Mouse (Mus musculus): ENCODE results near the gene Fut8. TPM values are rescaled to one million over a fixed set of nuclear protein-coding genes. Genes with fewer than 3 reads are reported as not detected.
"Not testable (repeated sequence)": the region's sequence is repeated elsewhere in the genome, so short reads cannot be mapped to it uniquely, and the experiment has no call there.

The Fut8 gene
- polyA plus RNA-seq, 1 experiment, result 4.9 TPM

GRCm38 (mm10) chr12:77222272-77222874 lies 15.6 kb upstream of the Fut8 start:
- DNase-seq (ENCODE audit: low read depth), result no peak

GRCm38 (mm10) chr12:77223595-77223994 lies 14.3 kb upstream of the Fut8 start:
- no peak for DNase-seq (ENCODE audit: low read depth)

DNA sequence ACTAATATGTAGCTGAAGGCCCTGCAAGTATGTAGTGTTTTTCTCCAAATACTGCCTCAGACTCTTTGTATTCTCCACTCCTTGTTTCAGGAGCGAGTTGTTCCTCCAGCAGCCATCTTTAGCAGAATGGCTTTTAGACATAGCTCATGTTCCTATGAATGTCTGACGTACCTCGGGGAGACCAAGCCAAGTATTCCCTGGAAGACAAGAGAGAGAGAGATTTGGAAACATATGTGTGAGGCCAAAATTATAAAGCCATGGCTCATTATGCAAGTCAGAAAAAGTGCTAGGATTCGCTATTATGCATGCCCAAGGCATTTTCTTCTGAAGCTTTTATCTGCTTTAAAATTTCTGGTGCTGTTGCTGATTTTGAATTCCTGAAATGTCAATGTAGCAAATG lies 13.8 kb upstream of the Fut8 start:
- no peak for DNase-seq (ENCODE audit: low read depth)

DNA sequence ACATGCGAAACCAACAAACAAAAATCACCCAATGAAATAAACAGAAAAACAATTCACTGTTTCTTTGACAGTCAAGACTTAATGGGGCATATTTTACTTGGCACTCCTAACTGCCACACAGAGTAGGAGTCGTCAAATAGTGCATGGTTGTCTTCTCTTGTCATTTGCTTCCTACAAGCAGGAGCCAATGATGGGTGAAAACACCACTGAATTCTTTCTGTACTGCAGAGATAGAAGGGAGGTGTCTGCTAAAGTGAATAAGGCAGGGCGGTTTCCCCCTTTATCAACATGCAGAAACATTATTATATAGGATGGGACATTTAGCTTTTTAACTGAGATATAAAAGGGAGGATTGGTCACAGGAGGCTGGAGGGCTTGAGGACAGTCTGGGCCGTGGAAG lies 13.0 kb upstream of the Fut8 start:
- DNase-seq (ENCODE audit: low read depth), result no peak

GRCm38 (mm10) chr12:77225727-77226126 lies 12.2 kb upstream of the Fut8 start:
- no peak for DNase-seq (ENCODE audit: low read depth)

DNA sequence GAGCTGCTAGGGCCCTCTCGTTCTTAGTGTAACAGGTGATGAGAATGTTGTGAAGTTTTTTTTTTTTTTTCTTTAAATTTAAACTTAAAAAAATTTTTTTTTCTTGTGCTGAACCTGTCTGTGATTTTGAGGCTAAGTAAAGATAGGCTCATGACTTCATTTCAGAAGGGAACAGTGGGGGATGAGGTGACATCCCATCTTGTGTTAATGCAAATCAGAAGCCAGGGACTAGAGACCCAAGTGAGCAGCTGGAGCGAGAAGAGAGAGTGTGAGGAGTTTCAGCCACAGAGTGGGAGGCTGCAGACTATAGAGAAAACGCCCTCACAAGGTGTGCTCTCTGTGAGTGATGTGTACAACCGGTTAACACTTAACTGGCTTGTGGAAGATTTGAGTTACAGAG lies 2.0 kb upstream of the Fut8 start:
- no peak for DNase-seq (ENCODE audit: low read depth)

GRCm38 (mm10) chr12:77238531-77239389 lies 835 bp downstream of the Fut8 start:
- DNase-seq (ENCODE audit: low read depth), result no peak

- DNase-seq (ENCODE audit: low read depth), result no peak
Observed at GRCm38 (mm10) chr12:77239390-77240061, 1.6 kb downstream of the Fut8 start.

DNA sequence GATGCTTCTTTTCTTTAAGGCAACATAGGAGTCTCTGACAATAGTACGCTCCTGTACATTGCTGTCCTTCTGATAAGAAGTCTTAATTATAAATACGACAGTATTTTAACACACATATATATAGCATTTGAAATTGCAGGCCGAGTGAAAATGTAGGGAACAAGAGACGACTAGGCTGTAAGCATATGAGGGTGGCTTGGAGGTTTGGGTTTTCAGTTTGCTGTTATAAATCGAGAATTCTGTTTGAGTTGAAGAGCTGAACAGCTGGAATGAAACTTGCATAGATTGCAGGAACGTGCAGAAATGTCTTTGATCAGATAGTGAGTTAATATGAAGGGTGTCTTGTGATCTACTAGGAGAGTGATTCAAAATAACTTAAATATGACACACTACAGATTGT lies 2.4 kb downstream of the Fut8 start:
- DNase-seq (ENCODE audit: low read depth), result no peak

GRCm38 (mm10) chr12:77240839-77241238 lies 2.9 kb downstream of the Fut8 start:
- no peak for DNase-seq (ENCODE audit: low read depth)

DNA sequence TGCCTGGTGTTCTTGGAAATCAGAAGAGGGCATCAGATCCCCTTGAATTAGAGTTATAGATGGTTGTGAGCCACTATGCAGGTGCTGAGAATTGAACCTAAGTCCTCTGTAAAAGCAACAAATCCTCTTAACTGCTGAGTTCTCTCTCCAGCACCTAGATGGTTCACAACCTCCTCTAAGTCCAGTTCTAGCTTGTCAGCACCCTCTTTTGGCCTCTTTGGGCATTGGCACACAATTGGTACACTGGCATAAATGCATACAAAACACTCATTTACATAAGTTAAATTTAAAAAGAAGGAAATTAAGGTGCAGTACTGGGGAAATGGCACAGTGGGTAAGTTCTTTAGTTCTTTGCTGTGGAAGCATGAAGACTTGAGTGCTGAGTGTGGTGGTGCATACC lies 24.7 kb downstream of the Fut8 start:
- no peak for DNase-seq (ENCODE audit: low read depth)

GRCm38 (mm10) chr12:77263816-77264215 lies 25.9 kb downstream of the Fut8 start:
- DNase-seq (ENCODE audit: low read depth), result no peak

GRCm38 (mm10) chr12:77270694-77271093 lies 32.8 kb downstream of the Fut8 start:
- no peak for DNase-seq (ENCODE audit: low read depth)

DNA sequence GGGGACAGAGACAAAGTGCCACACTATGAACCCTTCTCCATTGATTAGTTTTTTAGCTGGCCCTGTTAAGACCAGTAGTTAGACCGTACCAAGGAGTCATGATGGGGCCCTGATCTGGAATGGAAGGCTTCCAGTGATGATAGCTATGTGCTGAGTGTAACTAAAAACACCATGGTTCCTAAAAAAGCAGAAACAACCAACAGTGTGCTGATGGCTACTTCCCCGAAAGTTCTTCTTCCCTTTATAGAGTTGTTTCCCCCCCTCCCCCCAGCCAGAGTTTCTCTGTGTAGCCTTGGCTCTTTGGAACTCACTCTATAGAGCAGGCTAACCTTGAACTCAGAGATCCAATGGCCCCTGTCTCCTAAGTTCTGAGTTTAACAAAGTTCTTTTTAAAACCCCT lies 50.6 kb downstream of the Fut8 start:
- no peak for DNase-seq (ENCODE audit: low read depth)

- DNase-seq (ENCODE audit: low read depth), result no peak
Observed at GRCm38 (mm10) chr12:77291017-77291416, 53.1 kb downstream of the Fut8 start.

GRCm38 (mm10) chr12:77291864-77292263 lies 53.9 kb downstream of the Fut8 start:
- DNase-seq (ENCODE audit: low read depth), result not testable (repeated sequence)

DNA sequence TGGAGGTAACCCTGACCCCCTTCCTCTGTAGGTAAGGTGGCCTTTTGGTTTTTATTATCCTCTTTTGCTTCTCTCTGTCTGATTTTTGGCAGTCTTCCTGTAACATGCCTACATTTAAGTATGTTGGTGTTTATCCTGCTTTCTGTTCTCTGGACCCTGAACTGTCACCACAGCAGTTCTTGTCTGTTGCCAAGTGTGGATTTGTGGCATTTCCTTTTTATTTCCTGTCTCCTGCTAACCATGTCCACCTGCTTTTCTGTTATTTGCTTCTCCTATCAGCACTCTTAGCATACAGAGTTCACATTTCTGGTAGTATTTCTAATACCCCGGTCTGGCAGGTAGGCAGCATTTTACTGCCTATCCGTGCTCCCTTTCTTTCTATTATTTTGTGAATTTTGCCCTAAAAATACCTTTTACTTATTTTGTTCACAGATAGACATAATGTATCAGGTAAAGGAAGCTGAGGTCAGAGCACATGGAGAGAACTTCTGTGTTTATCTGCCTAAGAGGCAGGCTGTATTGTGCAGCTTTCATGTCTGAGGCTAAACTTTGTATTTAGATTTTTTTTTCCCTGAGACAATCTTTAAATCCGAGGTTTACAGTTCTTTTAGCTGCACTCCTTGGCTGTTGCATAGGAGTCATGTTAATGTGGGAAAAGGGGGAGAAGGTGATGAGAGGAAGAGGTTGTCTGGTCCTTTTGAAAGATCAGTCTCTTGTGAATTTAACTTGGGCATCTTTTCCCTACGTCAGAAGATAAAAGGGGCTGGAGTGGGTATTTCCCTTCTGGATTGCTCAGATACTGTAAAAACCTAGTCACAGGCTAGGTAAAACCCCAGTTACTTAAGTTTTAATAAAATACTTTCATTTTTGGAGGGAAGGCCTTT lies 54.7 kb downstream of the Fut8 start:
- DNase-seq (ENCODE audit: low read depth), result no peak

GRCm38 (mm10) chr12:77296119-77296518 lies 58.2 kb downstream of the Fut8 start:
- no peak for DNase-seq (ENCODE audit: low read depth)

DNA sequence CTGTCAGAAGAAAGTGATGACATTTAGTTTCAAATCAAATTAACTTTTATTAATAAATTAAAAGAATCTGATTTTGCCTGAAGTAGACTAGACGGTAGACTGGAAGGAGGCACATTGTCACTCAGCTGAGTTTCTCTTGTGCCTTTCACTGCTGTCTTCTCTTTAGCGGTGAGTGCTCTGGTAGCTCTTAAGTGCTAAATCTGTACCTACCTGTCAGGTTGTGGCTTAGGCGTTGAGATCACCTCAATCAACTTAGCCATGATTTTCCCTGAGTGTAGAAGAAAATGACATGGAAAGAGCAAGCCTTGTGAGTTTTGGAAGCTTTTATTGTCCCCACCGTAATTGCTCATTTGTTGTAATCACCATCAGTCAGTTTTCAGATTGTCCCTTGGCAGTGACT lies 59.2 kb downstream of the Fut8 start:
- DNase-seq (ENCODE audit: low read depth), result no peak

DNA sequence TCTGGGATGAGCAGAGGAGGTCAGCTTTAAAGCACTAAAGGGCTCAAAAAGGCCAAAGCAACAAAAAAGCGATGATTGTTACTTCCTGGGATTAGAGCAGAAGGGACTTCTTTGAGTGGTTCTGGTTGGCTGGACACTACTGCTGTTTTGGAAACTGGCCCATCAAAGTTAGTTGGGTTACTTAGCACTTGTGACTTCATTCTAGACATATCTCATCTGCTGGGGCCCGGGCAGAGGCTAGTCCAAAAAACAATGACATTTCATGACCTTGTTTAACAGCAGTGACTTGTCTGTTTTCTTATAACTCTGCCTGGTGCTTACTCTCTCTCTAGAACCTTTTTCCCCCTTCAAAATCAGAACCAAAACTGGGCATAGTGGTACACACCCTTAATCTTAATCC lies 59.9 kb downstream of the Fut8 start:
- no peak for DNase-seq (ENCODE audit: low read depth)

- no peak for DNase-seq (ENCODE audit: low read depth)
Observed at GRCm38 (mm10) chr12:77302011-77302410, 64.1 kb downstream of the Fut8 start.

DNA sequence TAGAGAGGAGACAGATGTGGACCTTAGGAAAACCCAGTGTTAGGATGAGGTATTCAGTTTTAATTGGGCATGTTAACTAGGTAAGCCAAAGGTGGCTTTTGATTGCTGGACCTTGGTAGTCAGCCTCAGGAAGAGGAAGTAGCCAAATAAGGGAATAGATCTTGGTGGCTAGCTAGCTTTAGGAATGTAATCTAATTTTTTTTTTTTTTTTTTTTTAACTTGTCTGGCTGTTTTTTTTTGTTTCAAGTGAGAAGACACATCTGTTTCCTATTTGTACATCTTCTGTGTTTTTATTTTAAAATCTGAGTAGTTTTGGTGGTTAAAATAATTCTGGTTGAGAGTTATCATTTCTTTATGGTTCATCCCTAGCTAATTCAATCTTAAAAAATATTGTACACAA lies 65.4 kb downstream of the Fut8 start:
- no peak for DNase-seq (ENCODE audit: low read depth)
